Mouse (Mus musculus) adrenal gland, adult 18-20 months (tissue): ENCODE data around the gene Zfp512b. TPM values are rescaled to one million over a fixed set of nuclear protein-coding genes. Genes with fewer than 3 reads are reported as not detected.

Experiments used
- microRNA-seq, 2 experiments: library from miRNA; unstranded; fragments of <30 nt; microRNA quantifications; one replicate each; pipeline ENCODE4 v1.2.0; 2021; ENCODE audit warnings: borderline number of aligned reads in 2 of 2
- total RNA-seq, 2 experiments: library from RNA; stranded (reverse); gene quantifications; 1 replicate in 1 of 2; 2 replicates in 1 of 2; pipeline ENCODE4 v1.2.3; 2021

The Zfp512b gene
- total RNA-seq, 2 experiments from 2014 or later: 37.4 to 49.0 TPM

Small RNAs within 50 kb of the gene (microRNA-seq; reads per million reads assigned to microRNA genes)
- 0 reads per million in 2 experiments for gene Mir7006

Other genes with a start within 250 kb of the Zfp512b start
- 10 to 100 TPM; 50.8 to 51.0 TPM for gene Zgpat, start 227.9 kb downstream of the Zfp512b start, total RNA-seq
- gene Arfrp1, start 227.4 kb downstream of the Zfp512b start, total RNA-seq: 10 to 100 TPM; 48.9 to 51.8 TPM
- gene Lime1, start 212.7 kb downstream of the Zfp512b start, total RNA-seq: 10 to 100 TPM; 17.1 to 23.0 TPM
- gene Zbtb46, start 133.4 kb downstream of the Zfp512b start, total RNA-seq: 10 to 100 TPM; 12.0 to 16.2 TPM
- not detected for gene Abhd16b, start 99.6 kb downstream of the Zfp512b start, total RNA-seq
- gene Tpd52l2, start 95.7 kb downstream of the Zfp512b start, total RNA-seq: 100 to 1,000 TPM in 1 of 2 experiments, 10 to 100 TPM in 1; 96.6 to 100 TPM
- 10 to 100 TPM; 97.2 to 97.4 TPM for gene Dnajc5, start 72.3 kb downstream of the Zfp512b start, total RNA-seq
- 10 to 100 TPM; 79.1 to 84.8 TPM for gene Uckl1, start 7.9 kb downstream of the Zfp512b start, total RNA-seq
- 10 to 100 TPM; 60.6 to 65.2 TPM for gene Prpf6, start 935 bp downstream of the Zfp512b start, total RNA-seq
- 1 to 10 TPM; 8.3 to 8.7 TPM for gene Samd10, start 6.4 kb upstream of the Zfp512b start, total RNA-seq
- gene Gm29797, start 64.2 kb upstream of the Zfp512b start, total RNA-seq: under 1 TPM in 1 of 2 experiments, not detected in 1; 0.42 TPM
- gene Sox18, start 78.8 kb upstream of the Zfp512b start, total RNA-seq: 10 to 100 TPM; 25.7 to 41.7 TPM
- 1 to 10 TPM; 8.7 to 8.9 TPM for gene Tcea2, start 87.5 kb upstream of the Zfp512b start, total RNA-seq
- 10 to 100 TPM; 18.8 to 22.5 TPM for gene Rgs19, start 101.2 kb upstream of the Zfp512b start, total RNA-seq
- gene Lkaaear1, start 105.6 kb upstream of the Zfp512b start, total RNA-seq: not detected
- 1 to 10 TPM in 1 of 2 experiments, under 1 TPM in 1; 0.80 to 2.7 TPM for gene Oprl1, start 122.2 kb upstream of the Zfp512b start, total RNA-seq
- 1 to 10 TPM; 2.3 to 5.9 TPM for gene Myt1, start 170.5 kb upstream of the Zfp512b start, total RNA-seq
- 10 to 100 TPM; 42.6 to 50.7 TPM for gene Pcmtd2, start 245.1 kb upstream of the Zfp512b start, total RNA-seq